Mouse (Mus musculus) olfactory bulb, adult 2 months (tissue): ENCODE measurements around the gene Sun1.

Experiments
- CTCF ChIP-seq: fragments of 200-500 bp; IDR thresholded peaks from 2 replicates; pipeline ENCODE4 v1.5.1; 2012; ENCODE audit warnings: low read depth, mild to moderate bottlenecking, low read length, moderate library complexity; ENCODE audit not compliant: insufficient read depth
- POLR2A ChIP-seq: fragments of 200-500 bp; IDR thresholded peaks from 2 replicates; pipeline ENCODE4 v1.6.1; 2012; ENCODE audit warnings: mild to moderate bottlenecking, low read depth, low read length, moderate library complexity; ENCODE audit not compliant: insufficient read depth

- no peak for TF ChIP-seq CTCF
- no peak for TF ChIP-seq POLR2A
These were observed 15.7 kb downstream of the Sun1 start for GRCm38 (mm10) chr5:139216121-139216520.
